Mouse (Mus musculus): ENCODE results near the gene Dock9.

- TF ChIP-seq CTCF (conservative IDR thresholded peaks at IDR 0.05; ENCODE audit: low read length): no peak
- no peak for TF ChIP-seq NANOG (IDR thresholded peaks at IDR 0.05; ENCODE audit: borderline replicate concordance, low read length)
- no peak for TF ChIP-seq POU5F1 (IDR thresholded peaks at IDR 0.05; ENCODE audit: borderline replicate concordance, low read length)
These were observed 119.2 kb downstream of the Dock9 start for GRCm38 (mm10) chr14:121678445-121678844.
